Mouse (Mus musculus): ENCODE data around the gene Atoh8. TPM values are rescaled to one million over a fixed set of nuclear protein-coding genes. Genes with fewer than 3 reads are reported as not detected.

The Atoh8 gene
- 2.2 and 3.3 TPM in 2 replicates for total RNA-seq (2021)
- long read RNA-seq, partial matches to known transcripts: 0 of 3 reads
- long read RNA-seq, other reads (novel, unspliced or antisense): 0 of 3 reads

DNA sequence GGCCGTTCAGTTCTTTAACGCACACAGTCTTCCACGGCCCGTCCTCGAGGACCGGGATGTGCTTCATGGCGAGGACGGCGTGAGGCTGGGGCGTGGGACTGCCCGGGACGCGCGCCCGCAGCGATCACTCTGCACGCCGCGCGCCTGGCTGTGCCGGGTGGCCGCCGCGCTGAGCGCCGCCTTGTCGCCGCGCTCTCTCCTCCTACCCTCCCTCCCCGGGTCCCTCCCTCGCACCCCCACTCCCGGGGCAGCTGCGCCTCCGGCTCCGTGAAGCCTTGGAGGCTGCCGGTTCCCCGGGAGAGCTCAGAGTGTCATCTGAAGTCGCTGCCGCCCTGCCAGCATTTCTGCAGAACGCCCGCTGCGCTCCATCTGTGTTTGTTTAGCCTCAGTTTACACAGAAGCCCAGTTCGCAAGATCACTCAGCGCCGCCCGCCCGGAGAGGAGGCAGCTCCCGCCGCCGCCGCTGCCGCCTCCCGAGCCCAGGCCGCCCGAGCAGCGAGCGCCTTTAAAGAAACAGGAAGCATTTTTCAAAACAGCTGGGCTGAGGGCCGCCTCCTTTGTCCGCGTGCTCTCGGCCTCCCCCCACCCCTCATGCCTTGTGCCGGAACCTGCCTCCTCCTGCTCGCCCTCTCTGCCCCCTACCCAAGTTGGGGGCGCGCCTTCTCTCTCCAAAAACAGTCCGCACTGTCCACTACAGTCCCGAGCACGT lies at the start of gene Atoh8:
Gene Atoh8, minus strand, starts transcription at position 480 of the 709 bp plus-strand sequence.
- peak; percentile 68 for DNase-seq

DNA sequence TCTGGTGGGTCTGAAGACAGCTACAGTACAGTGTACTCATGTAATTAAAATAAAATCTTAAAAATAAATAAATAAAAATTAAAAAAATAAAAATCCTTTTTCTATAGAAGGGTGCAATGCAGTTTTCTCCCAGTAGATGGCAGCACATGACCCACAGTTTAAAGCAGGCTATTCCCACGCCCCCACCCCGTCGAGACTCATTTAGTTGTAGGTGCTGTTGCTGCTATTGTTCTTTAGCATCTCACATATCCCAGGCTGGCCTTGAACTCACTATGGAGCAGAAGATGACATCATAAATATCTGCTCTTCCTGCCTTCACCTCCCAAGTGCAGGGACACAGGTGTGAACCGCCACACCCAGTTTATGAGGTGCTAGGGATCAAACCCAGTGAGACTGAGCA lies 48.5 kb upstream of the Atoh8 start:
- DNase-seq: peak; percentile 20

DNA sequence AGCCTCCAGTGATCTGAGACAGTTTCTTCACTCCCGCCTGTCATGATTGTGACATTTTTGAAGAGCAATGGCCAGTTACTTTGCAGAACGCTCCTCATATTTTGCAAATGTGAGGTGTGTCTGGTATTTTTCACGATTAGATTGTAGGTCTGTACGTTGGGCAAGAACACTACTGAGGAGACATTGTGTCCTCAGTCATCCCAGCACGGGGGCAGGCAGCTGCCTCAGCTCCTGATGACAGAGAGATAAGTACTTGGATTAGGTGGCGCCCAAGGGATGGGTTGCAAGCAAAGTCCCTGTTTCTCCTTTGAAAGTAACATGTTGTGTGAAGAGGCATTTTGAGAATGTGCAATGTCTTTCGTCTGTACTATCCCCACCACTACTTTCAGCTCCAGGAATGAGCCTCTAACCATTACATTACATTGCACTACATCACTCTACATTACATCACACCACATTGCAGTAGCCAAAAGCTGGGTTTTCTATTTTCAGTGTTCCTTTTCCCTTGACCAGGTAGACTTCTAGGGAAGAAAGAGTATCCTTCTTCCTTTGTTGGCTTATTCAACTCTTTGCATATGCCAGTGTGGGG lies 45.1 kb upstream of the Atoh8 start:
- no peak for DNase-seq

DNA sequence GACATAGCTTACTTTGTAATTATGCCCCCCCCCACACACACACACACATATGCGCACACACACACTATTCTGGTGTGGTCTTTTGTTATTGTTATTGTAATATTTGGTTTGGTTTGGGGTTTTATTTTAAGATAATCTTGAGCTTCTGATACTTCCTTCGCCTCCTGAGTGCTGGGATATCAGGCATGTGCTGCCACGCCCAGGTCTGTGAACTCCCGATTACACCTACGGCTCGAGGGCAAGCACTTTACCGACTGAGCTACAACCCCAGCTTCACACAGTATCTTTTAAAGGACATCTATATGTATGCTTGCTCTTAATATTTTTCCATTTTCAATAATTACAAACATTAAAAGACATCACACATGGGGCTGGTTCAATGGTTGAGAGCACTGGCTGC lies 44.1 kb upstream of the Atoh8 start:
- DNase-seq: no peak

DNA sequence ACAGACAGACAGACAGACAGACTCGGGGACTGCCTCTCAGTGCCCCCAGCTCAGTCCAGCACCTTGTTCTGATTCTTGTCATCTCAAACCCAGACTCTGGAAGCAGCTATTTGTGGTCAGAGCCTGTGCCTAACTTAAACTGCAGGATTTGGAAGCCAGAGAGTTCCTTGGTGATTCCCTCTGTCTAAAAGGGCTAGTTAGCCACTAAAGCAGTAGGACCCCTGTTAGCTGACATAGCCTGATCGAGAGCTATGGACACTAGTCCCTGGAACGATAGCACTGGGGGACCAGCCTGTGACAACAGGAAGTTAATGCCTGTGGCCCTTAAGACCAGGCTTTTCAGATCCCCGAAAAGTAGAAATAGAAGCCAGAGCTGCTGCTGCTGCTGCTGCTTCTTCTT lies 43.5 kb upstream of the Atoh8 start:
- no peak for DNase-seq

DNA sequence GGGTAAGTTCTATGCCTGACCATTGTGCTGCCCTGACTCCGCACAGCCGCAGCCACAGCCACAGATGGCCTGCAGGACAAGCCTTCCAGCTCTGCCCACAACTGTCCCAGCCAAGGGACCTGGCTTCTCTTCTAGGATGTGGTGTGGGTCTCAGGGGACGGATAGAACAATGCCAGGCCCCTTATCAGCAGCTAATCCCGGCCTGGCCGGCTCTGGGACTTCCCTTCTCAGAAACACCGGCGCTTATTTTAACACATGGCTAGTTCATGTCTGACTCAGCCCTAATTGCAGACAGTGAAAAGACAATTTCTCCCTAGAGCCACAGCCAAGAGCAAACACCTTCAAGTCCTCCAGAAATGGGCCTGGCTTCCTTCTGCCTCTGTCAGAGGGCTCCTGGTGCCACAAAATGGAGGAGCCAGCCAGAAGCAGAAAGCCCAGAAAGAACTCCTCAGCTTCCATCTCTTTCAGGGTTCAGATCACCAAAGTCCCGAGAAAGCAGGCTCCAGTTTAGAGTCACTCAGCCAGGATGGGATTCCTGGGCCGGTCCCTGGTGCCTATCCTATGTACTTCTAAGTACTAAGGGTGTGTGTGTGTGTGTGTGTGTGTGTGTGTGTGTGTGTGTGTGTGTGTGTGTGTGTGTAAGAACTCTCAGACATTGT lies 42.3 kb upstream of the Atoh8 start:
- no peak for DNase-seq

DNA sequence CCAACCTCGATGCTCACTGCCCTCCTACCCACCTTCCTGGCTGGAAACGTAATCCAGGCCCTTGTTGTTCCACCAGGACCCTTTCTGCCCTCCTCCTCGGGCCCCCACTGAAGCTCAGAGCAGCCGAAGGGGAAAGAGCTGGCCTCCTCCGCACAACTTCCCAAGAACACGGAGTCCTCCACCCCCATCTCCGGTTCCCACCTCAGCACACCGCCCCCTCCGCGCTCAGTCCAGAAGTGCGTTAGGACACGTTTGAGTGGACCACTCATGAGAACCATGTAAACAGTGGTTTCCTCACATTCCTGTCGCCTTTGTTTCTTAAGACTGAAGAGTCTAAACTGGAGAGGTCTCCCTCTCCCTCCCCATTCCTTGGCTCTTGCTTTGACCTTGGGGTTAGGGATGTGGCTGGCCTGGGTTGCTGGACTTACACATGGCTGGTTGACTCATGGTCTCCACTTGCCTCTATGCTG lies 41.6 kb upstream of the Atoh8 start:
- no peak for DNase-seq

DNA sequence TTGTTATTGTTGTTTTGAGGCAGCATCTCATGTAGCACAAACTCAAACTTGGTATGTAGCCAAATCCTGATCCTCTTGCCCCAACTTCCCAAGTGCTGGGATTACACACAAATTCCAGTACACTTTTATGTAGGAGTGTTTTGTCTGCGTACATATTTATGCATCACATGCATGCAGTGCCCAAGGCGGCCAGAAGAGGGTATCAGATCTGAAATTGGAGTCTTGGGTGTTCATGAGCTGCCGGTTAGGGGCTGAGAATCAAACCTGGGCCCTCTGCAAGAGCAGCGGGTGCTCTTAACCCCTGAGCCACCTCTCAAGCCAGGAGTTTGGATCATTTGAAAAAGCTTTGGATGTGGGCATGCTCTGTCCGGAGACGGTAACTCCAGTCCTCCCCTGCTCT lies 40.8 kb upstream of the Atoh8 start:
- no peak for DNase-seq

DNA sequence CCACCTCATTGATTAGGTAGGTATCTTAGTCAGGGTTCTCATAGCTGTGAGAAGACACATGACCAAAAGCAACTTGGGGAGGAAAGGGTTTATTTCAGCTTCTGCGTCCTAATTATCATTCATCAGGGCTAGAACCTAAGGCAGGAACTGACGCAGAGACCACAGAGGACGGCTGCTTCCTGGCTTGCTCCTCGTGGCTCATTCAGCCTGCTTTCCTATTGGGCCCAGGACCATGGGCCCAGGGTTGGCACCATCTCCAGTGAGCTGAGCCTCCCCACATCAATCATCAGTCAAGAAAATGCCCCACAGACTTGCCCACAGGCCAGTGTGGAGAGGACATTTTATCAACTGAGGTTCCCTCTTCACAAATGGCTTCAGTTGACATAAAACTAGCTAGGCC lies 40.1 kb upstream of the Atoh8 start:
- DNase-seq: no peak

DNA sequence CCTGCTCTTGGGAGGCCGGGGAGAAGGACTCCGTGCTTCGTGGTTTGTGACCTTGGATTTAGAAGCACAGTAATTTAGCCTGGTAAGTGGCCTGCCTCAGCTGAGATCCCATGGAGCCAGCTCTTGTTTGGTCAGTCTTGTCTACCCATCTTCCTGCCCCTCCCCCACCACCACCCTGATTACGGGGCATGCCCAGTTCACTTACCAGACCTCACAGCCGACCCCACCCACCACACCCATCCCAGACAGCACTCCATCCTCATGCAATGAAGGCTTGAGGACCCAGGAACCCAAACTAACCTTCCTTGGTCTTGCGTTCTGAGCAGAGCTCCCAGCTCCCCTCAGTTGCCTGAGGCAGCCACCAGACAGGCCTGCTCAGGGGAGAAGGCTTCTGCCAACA lies 37.8 kb upstream of the Atoh8 start:
- DNase-seq: no peak

DNA sequence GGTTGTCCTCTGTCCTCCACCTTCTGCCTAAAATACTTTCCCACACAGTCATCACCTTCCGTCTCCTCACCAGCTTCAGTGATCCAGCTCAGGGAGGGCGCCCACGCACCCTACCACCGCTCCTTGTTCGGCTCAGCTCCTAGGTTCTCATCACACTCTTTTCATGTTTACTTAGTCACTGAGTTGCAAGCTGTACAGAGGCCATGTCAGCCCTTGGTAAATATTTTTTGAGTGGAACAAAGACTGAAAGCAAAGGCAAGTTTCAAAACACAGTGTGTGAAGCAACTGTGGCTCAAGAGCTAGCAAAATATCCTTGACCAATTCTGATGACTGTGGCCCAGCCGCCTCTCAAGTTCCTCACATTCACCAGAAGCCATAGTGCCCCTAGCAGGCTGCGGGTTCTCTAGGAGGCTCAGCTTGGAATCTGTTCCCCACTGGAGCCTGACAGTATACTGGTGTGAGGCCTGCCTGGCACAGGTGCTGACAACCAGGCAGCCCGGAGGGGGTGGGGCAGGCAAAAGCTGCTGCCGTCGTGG lies 36.9 kb upstream of the Atoh8 start:
- no peak for DNase-seq

DNA sequence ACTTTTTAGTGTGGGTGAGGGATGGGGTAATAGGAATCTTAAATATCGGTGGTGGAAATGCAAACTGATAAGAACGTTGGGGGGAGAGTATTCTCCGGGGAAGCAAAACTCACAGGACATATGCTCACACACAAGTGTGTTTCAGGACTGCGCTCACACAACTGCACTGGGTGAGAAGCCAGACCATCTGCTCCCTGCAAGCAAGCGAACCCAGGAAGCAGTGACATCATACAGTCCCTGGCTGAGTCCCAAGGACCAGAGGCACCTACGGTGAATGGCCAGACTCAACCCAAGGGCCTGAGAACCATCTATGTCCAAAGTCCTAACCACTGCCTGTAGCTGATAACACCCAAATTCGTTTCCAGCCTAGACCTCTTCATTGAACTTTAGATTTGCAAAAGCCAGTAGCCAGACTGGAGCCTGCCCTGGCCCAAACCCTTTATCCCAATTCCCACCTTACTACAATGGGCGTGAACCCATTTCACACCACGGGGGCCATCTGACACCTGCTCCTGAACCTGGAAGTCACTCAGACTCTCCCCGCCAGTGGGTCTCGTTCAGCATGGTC lies 35.7 kb upstream of the Atoh8 start:
- DNase-seq: no peak

DNA sequence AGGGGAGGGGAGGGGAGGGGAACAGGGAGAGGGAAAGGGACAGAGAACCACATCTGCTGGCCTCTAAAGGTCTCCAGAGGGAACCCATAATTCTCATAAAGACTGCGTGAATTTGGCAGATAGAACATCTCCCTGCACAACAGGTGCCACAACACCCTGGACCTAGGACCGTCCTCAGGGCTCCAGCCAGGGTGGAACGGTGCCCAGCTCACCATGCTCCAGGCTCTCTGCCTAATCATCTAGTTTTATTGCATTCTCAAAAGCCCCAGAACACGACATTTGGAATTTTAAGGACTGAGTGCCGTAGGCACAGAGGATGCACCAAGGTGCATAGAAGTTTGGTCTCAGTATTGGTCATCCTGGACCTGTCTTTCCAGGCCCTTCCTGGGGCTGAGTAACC lies 34.9 kb upstream of the Atoh8 start:
- no peak for DNase-seq

DNA sequence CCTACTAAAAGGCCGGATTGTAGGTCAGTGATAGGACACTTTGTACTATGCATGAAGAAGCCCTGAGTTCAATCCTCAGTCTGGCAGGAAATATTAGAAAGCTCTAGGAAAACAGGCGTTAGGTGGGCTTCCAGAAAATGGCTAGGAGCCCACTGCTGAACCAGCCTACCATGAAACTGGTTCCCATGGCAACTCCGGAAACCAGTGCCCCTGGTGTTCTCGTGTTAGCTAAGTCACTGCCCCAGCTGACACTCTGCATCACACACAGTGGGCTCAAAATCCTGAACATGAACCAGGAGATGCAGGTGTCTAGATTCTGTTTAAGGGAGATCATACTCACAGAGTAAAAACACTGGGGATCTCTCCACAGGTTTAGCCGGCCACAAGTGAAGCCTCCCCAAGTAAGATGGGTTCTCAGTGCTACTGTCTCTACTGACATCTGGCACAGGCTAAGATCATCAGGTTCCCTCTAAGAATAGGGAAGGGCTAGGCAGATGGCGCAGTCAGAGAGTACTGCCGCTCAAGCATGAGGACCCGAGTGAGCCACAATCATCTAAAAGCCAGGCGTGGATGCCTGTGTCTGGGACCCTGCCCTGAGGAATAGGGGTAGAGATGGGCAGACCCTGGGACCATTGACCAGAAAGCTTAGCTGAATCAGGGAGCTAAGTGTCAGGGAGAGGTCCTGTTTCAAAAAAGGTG lies 32.9 kb upstream of the Atoh8 start:
- no peak for DNase-seq

DNA sequence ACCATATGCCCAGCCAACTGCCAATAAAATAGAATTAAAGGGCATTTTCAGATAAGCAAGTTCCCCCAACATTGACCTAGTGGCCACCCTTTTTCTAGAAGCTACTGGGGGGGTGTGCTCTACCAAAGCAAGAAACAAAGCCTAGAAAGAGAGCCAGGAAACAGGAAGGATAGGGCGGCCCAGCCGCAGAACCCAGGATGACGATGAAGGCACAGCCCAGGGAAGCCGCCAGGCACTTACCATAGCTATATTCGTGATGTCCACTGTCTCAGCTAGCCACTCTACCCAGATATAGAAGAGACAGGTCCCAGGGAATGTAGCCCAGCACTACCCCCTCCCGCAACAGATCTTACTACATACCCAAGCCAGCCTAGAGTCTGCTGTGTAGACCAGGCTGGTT lies 30.3 kb upstream of the Atoh8 start:
- DNase-seq: no peak

DNA sequence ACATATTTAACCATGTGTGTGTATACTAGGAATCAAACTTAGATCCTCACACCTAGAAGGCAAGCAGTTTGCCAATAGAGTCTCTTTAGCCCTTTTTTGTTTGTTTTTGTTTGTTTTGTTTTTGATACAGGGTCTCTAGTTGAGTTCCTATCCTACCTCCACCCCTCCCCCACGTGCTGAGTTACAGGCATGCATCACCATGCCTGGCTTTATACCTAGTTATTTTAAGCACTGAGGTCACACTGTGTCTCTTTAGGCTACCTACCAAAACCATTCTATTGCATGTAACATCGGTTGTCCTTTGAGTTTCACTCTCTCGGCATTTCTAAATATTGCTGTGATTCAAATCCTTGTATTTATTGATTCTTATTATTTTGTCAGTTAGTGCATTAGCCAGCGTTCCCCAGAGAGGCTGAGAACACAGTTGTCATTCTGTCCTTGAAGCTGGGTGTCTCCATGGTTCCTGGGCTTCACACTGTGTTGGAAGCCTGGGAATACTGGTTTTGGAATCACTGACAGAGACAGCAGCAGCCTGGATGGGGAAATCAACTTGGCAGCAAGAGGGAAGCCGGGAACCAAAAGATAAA lies 28.4 kb upstream of the Atoh8 start:
- DNase-seq: no peak

DNA sequence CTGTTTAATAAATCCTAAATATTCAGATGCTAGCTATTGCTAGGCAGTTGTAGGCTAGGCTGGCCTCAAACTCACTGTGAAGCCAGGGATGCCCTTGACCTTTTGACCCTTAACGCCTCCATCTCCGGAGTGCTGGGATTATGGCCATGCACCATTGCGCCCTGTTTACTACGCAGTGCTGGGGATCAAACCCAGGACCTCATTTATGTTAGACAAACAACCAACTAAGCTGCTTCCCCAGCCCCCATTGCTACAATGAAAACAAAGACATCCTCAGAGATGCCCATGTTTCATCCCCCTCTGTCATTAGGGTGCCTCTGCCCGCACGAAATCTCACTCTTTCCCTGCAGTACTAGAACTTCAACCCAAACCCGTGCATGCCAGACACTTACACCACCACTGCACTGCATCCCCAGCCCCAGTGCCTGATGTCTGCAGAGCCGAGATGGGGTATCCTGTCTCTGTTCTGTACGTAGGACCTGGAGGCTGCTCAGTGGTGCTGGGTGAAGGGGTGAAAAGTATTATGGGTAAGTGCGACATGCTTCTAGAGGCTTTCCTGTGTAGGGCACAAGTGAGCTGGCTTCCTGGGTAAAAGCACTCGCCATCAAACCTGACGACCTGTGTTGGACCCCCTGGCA lies 26.4 kb upstream of the Atoh8 start:
- DNase-seq: no peak

DNA sequence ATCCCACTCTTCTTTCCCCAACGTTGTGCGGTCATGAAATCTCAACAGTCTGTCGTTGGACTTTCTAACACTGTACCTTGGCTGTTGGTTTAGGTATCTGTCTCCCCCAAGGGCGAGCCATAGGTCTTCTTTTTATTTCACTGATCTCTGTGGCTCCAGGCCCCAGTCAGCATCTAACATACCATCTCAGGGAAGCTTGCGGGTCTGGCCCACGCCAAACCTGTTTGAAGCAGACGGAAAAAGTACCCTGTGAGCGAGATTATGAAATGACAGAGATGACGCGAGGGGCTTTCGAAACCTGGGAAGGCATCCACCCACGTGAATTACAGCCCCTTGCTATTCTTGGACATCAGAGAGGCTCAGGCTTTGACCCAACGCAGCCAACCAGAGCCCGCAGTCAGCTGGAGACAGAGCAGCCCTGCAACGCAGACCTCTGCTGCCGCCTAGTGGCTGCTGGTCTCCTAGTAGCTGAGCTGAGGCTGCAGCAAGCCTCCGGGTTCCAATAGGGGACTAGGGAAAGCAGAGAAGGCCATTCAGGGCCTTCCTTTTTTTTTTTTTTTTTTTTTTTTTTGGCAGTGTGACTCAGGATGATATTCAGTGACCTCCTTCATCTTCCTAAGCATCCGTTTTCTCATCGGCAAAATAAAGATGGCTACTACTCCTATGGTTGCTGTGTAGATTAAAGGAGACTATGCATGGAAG lies 25.8 kb upstream of the Atoh8 start:
- DNase-seq: peak; percentile 94

DNA sequence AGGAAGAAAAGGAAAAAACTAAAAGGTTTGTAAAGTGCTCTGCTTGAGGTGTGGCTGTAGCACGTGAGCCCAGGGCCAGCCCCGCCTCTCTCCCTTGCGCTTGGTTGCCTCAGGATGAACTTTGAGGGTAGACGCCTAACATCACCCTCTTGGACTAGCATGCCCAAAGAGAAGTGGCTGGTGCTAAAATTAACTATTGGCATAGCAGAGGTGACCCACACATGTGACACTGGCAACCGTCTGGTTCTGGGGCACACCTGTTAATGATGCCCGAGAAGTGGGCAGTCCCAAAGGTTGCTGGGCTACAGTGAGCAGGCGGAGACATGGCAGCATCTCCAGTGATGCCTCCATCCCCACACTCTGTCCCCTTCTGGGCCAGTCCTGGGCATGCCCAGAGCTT lies 24.1 kb upstream of the Atoh8 start:
- DNase-seq: no peak

DNA sequence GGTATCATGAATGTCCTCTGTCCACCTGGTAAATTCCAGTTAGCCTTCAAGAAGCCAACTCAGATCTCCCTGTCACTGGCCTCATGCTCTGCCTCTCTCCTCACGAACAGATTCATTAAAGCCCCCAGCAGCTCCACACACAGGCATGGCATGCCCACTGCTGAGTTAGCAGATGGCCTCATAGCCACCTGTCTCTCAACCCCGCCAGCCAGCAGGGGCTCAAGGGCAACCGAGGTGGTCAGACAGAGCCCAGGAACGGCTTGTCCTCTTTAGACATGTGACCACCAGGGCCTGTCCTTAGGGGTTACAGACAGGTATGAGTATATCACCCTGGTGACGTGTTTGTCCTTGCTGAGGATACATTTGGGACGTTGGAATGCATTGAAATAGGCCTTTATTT lies 19.9 kb upstream of the Atoh8 start:
- no peak for DNase-seq

DNA sequence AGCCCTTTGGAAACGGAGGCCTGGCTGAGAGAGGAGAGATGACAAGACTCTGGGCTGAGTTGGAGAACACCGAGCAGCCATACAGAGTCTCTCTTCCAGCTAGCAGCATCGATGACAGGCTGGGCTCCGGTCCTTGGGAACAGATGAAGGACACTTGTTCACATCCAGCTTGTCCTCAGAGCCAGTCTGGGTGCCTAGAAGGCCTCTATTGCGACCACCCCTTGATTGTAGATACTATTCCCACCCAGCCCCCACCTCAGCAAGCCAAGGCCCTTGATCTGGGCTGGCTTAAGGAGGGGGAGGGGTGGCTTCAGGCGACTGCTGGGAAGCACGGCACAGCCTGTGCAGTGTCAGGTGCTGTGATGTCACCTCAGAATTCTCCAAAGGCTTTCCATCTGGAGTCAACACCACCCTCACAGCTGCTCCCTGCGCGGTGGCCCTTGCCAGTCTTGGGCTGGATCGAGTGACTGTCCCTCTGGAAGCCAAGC lies 19.3 kb upstream of the Atoh8 start:
- DNase-seq: no peak

All from adrenal gland, postnatal 25 days (tissue).